In the genomic region with DNA sequence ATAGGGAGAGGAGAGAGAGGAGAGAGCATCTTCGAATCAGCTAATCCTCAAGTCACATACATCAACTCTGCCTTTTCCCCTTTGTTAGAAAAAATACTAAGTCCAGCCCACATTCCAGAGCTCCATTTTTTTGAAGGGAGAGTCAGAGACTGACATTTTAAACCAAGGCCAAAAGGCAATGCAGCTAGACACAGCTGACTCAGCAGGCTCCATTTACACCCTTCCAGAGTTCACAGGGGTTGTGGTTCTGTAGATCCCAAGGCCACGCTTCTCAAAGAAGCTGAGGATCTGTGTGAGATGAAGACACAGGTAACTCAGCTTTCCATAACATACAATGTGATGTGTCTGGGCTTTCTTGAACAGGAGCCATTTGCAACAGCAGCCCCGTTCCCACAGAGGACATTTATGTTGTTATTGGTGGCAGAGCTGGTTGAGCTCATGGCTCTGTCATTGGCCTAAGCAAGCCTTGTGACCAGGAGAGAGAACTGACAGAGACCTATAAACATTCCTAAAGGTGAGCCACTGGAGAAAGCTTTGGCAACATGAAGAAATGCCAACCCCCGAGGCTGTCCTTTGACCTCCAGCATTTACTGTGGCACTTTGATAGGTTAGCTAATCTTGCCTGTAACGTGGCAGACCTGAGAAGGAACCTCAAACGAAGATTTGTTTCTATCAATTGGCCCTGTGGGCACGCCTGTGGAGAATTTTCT, we compare ENCODE assay signal across 8 mouse cellular contexts. TPM values are rescaled to one million over a fixed set of nuclear protein-coding genes. Genes with fewer than 3 reads are reported as not detected.
DNase-seq lines count a peak whose midpoint lies in the region; ATAC-seq lines count a peak whose summit lies in the region.

No protein-coding gene starts in this region.

- peak; percentile 31 for ATAC-seq in forebrain, embryonic 13.5 days

- H3K27ac ChIP-seq in forebrain, embryonic 13.5 days = 0 out of 2 replicates have a peak overlapping the region, but pooled peaks have one; percentile 31
- peak overlapping the region; percentile 75 for H3K27ac ChIP-seq in macrophage

- peak overlapping the region; percentile 41 for H3K4me3 ChIP-seq in forebrain, embryonic 13.5 days
- peak overlapping the region; percentile 39 for H3K4me3 ChIP-seq in macrophage (ENCODE audit: inconsistent target)

- H3K9me3 ChIP-seq in forebrain, embryonic 13.5 days (replicated peaks) = no peaks in the 10 kb centered on the region

- peak overlapping the region; percentile 59 for H3K4me2 ChIP-seq in forebrain, embryonic 13.5 days

- no peaks in the 10 kb centered on the region for H3K79me2 ChIP-seq in macrophage (ENCODE audit: inconsistent target)

- peak; percentile 10 for DNase-seq in ovary, adult 18-20 months (ENCODE audit: low spot score)
- no peak for DNase-seq in ovary, postnatal 36 days (ENCODE audit: low spot score)
- peak; percentile 74 for DNase-seq in kidney, adult 9 months
- no peak for DNase-seq in layer of hippocampus, adult 9-10 months (ENCODE audit: low spot score)
- no peak for DNase-seq in left cerebral cortex, adult 11 months (ENCODE audit: low spot score)
- DNase-seq in B cell, adult 2 months = no peak

- peak overlapping the region; percentile 65; the same call in 1 of the 2 replicates for H3K9ac ChIP-seq in forebrain, embryonic 13.5 days

- H3K4me1 ChIP-seq in forebrain, embryonic 13.5 days = peaks cover 7% of the 10 kb centered on the region; the same call in 1 of the 2 replicates

- no peaks in the 10 kb centered on the region for H3K27me3 ChIP-seq in forebrain, embryonic 13.5 days

- no peaks in the 10 kb centered on the region for H3K36me3 ChIP-seq in forebrain, embryonic 13.5 days (ENCODE audit: poor library complexity, severe bottlenecking)
- no peaks in the 10 kb centered on the region for H3K36me3 ChIP-seq in macrophage (ENCODE audit: inconsistent target)

- WGBS in forebrain, embryonic 13.5 days = 76% methylated on average over 7 of the region's 7 CpGs
- 78% methylated on average over 7 of the region's 7 CpGs for WGBS in macrophage (ENCODE audit: missing documents)

RNA-seq across cellular contexts. Expression of a gene that starts 17.0 kb away (rescaled TPM):
- polyA plus RNA-seq in forebrain, embryonic 13.5 days (2015; fragmentation: Nextera tagmentation; extraction: Ambion mirVana) = 29.5 and 36.5 TPM in 2 replicates
- total RNA-seq in macrophage (2018; cell fraction: chromatin; rRNA removed) = 10 to 100 TPM; 23.7 to 77.5 (median 56.3) TPM
- total RNA-seq in macrophage (2018; cell fraction: cytosol; rRNA removed) = 10 to 100 TPM; 24.0 to 36.9 (median 28.5) TPM
- 10 to 100 TPM; 23.4 to 57.3 (median 42.8) TPM for total RNA-seq in macrophage (2018; cell fraction: nucleus; rRNA removed)
- polyA plus RNA-seq in macrophage (2018) = 21.6 to 32.3 TPM (median 29.3 TPM) in 3 replicates

RNA-seq across cellular contexts. Expression of a gene that starts 40.2 kb away (rescaled TPM):
- 15.9 and 20.7 TPM in 2 replicates for polyA plus RNA-seq in forebrain, embryonic 13.5 days (2015; fragmentation: Nextera tagmentation; extraction: Ambion mirVana)
- total RNA-seq in macrophage (2018; cell fraction: chromatin; rRNA removed) = 10 to 100 TPM; 20.1 to 58.5 (median 33.3) TPM
- 10 to 100 TPM; 29.4 to 54.0 (median 37.5) TPM for total RNA-seq in macrophage (2018; cell fraction: cytosol; rRNA removed)
- 10 to 100 TPM; 18.4 to 57.1 (median 32.6) TPM for total RNA-seq in macrophage (2018; cell fraction: nucleus; rRNA removed)
- 30.6 to 34.9 TPM (median 33.7 TPM) in 3 replicates for polyA plus RNA-seq in macrophage (2018)

Comparison
In these comparisons a context has a peak if more than half of its experiments do, and no peak if none do; other contexts are left out.
1. DNase-seq: peak in ovary, adult 18-20 months (single experiment) and kidney, adult 9 months (single experiment); none in ovary, postnatal 36 days (single experiment), layer of hippocampus, adult 9-10 months (single experiment), left cerebral cortex, adult 11 months (single experiment) and B cell, adult 2 months (0 of 2).